Mouse (Mus musculus) kidney, adult 11 months (tissue): ENCODE data around the gene Wnt7a.

Source experiments
- DNase-seq: peaks from one replicate; pipeline ENCODE4 v3.0.0; 2022

Gene Wnt7a

GRCm38 (mm10) chr6:91410961-91411368 lies at the start of gene Wnt7a:
Wnt7a (minus strand) TSS chr6:91411363.
- no peak for DNase-seq

GRCm38 (mm10) chr6:91459471-91459870 lies 48.3 kb upstream of the Wnt7a start:
- peak; percentile 82 for DNase-seq

- no peak for DNase-seq
These were observed 43.4 kb upstream of the Wnt7a start for GRCm38 (mm10) chr6:91454546-91454945.

- no peak for DNase-seq
These were observed 40.9 kb upstream of the Wnt7a start for GRCm38 (mm10) chr6:91452056-91452455.

- DNase-seq, result no peak
These were observed 38.5 kb upstream of the Wnt7a start for GRCm38 (mm10) chr6:91449472-91450225.

- DNase-seq, result no peak
These were observed 34.2 kb upstream of the Wnt7a start for GRCm38 (mm10) chr6:91445316-91445715.

- no peak for DNase-seq
These were observed 30.0 kb upstream of the Wnt7a start for GRCm38 (mm10) chr6:91441145-91441662.

GRCm38 (mm10) chr6:91440474-91441144 lies 29.4 kb upstream of the Wnt7a start:
- peak; percentile 93 for DNase-seq

GRCm38 (mm10) chr6:91424151-91424550 lies 13.0 kb upstream of the Wnt7a start:
- no peak for DNase-seq

GRCm38 (mm10) chr6:91421629-91422028 lies 10.5 kb upstream of the Wnt7a start:
- no peak for DNase-seq

GRCm38 (mm10) chr6:91417291-91417845 lies 6.2 kb upstream of the Wnt7a start:
- DNase-seq, result no peak

GRCm38 (mm10) chr6:91416146-91416545 lies 5.0 kb upstream of the Wnt7a start:
- DNase-seq, result no peak

GRCm38 (mm10) chr6:91414890-91415289 lies 3.7 kb upstream of the Wnt7a start:
- DNase-seq, result no peak

GRCm38 (mm10) chr6:91411369-91411981 lies 312 bp upstream of the Wnt7a start:
- peak; percentile 64 for DNase-seq

GRCm38 (mm10) chr6:91410168-91410780 lies 889 bp downstream of the Wnt7a start:
- no peak for DNase-seq

- DNase-seq, result peak; percentile 17
These were observed 1.6 kb downstream of the Wnt7a start for GRCm38 (mm10) chr6:91409448-91410167.

- DNase-seq, result no peak
These were observed 2.5 kb downstream of the Wnt7a start for GRCm38 (mm10) chr6:91408616-91409015.

- DNase-seq, result no peak
These were observed 9.6 kb downstream of the Wnt7a start for GRCm38 (mm10) chr6:91401591-91401990.

- no peak for DNase-seq
These were observed 10.6 kb downstream of the Wnt7a start for GRCm38 (mm10) chr6:91400514-91400913.

- DNase-seq, result no peak
These were observed 18.5 kb downstream of the Wnt7a start for GRCm38 (mm10) chr6:91392475-91393174.

GRCm38 (mm10) chr6:91389141-91389540 lies 22.0 kb downstream of the Wnt7a start:
- no peak for DNase-seq

- no peak for DNase-seq
These were observed 26.7 kb downstream of the Wnt7a start for GRCm38 (mm10) chr6:91384415-91384814.
